Mouse (Mus musculus) intestine, embryonic 16.5 days (tissue): ENCODE results near the gene Surf1. TPM values are rescaled to one million over a fixed set of nuclear protein-coding genes. Genes with fewer than 3 reads are reported as not detected.

ENCODE experiments used
- polyA plus RNA-seq: library from polyadenylated mRNA; unstranded; fragments of >200 nt; fragmentation: Nextera tagmentation; extraction: Ambion mirVana; gene quantifications from 2 replicates; pipeline ENCODE4 v1.2.1, GENCODE M21; 2015

Gene Surf1
- polyA plus RNA-seq, 1 experiment from 2014 or later, result 83.5 TPM

Other genes starting within 250 kb of the Surf1 start
- gene Lcn4, start 245.2 kb downstream of the Surf1 start, polyA plus RNA-seq, result not detected in 2 replicates
- gene Abo, start 51.6 kb downstream of the Surf1 start, polyA plus RNA-seq, result 0.21 TPM in 1 of 2 replicates, not detected in the other
- gene Surf6, start 13.7 kb downstream of the Surf1 start, polyA plus RNA-seq, result 21.0 and 23.3 TPM in 2 replicates
- gene Med22, start 5.9 kb downstream of the Surf1 start, polyA plus RNA-seq, result 36.1 and 39.4 TPM in 2 replicates
- 575 and 620 TPM in 2 replicates for gene Rpl7a, start 5.8 kb downstream of the Surf1 start, polyA plus RNA-seq
- 41.9 and 45.9 TPM in 2 replicates for gene Surf2, start 163 bp downstream of the Surf1 start, polyA plus RNA-seq
- gene Surf4, start 17.4 kb upstream of the Surf1 start, polyA plus RNA-seq, result 269 and 299 TPM in 2 replicates
- 0.06 TPM in 1 of 2 replicates, not detected in the other for gene Stkld1, start 17.5 kb upstream of the Surf1 start, polyA plus RNA-seq
- 46.8 and 47.7 TPM in 2 replicates for gene Rexo4, start 47.9 kb upstream of the Surf1 start, polyA plus RNA-seq
- gene Adamts13, start 56.9 kb upstream of the Surf1 start, polyA plus RNA-seq, result 0.33 and 0.34 TPM in 2 replicates
- 52.9 and 54.3 TPM in 2 replicates for gene Cacfd1, start 93.4 kb upstream of the Surf1 start, polyA plus RNA-seq
- gene Slc2a6, start 111.5 kb upstream of the Surf1 start, polyA plus RNA-seq, result 0.84 and 1.0 TPM in 2 replicates
- gene Mymk, start 155.6 kb upstream of the Surf1 start, polyA plus RNA-seq, result 0.12 and 0.22 TPM in 2 replicates
- 1.7 and 2.1 TPM in 2 replicates for gene Adamtsl2, start 162.8 kb upstream of the Surf1 start, polyA plus RNA-seq
- 0.11 and 0.16 TPM in 2 replicates for gene Fam163b, start 226.0 kb upstream of the Surf1 start, polyA plus RNA-seq
- gene Dbh, start 248.7 kb upstream of the Surf1 start, polyA plus RNA-seq, result 1.0 and 1.4 TPM in 2 replicates